Mouse (Mus musculus) midbrain, embryonic 14.5 days (tissue): ENCODE data around the gene Pitpna. TPM values are rescaled to one million over a fixed set of nuclear protein-coding genes. Genes with fewer than 3 reads are reported as not detected.

Experiments used
- ATAC-seq: fragments of 200-750 bp; cut with Nextera tagmentation; 2 replicates; pipeline ENCODE4 v1.8.0; 2017; ENCODE audit warnings: moderate number of reproducible peaks, moderate library complexity; ENCODE audit not compliant: low FRiP score, low TSS enrichment
- DNase-seq: peaks from one replicate; pipeline ENCODE4 v3.0.0-alpha.2; 2015
- H3K27ac ChIP-seq: fragments of 300-500 bp; sonication (generic); replicated peaks from 2 replicates; pipeline ENCODE4 v1.5.1; 2014; ENCODE audit warnings: mild to moderate bottlenecking, low read depth, low read length, moderate library complexity
- H3K27me3 ChIP-seq: fragments of 300-500 bp; sonication (generic); 2 replicates; pipeline ENCODE4 v1.6.1; 2014; ENCODE audit warnings: low read length, control low read depth, mixed read lengths; ENCODE audit not compliant: control insufficient read depth, insufficient read depth
- H3K36me3 ChIP-seq: fragments of 300-500 bp; sonication (generic); 2 replicates; pipeline ENCODE4 v1.6.1; 2014; ENCODE audit warnings: low read length, control low read depth; ENCODE audit not compliant: control insufficient read depth, insufficient read depth
- H3K4me1 ChIP-seq: fragments of 300-500 bp; sonication (generic); 2 replicates; pipeline ENCODE4 v1.6.1; 2014; ENCODE audit warnings: mild to moderate bottlenecking, antibody characterized with exemption, low read length, control low read depth; ENCODE audit not compliant: control insufficient read depth, insufficient read depth
- H3K4me2 ChIP-seq: fragments of 300-500 bp; sonication (generic); 2 replicates; pipeline ENCODE4 v1.6.1; 2014; ENCODE audit warnings: mild to moderate bottlenecking, low read length, moderate library complexity
- H3K4me3 ChIP-seq: fragments of 300-500 bp; sonication (generic); replicated peaks from 2 replicates; pipeline ENCODE4 v1.5.1; 2014; ENCODE audit warnings: low read depth, low read length
- H3K9ac ChIP-seq: fragments of 300-500 bp; sonication (generic); replicated peaks from 2 replicates; pipeline ENCODE4 v1.6.1; 2014; ENCODE audit warnings: mild to moderate bottlenecking, low read length, moderate library complexity
- H3K9me3 ChIP-seq: fragments of 300-500 bp; sonication (generic); 2 replicates; pipeline ENCODE4 v1.6.1; 2016; ENCODE audit warnings: low read length, control low read depth, mixed read lengths; ENCODE audit not compliant: control insufficient read depth
- WGBS: fragments of 180-500 bp; shearing (Covaris S2); extraction: QIAGEN DNeasy Blood & Tissue Kit; methylation state at CpG from one replicate; pipeline ENCODE4 v1.1.7; 2014; 5-methylcytosine and 5-hydroxymethylcytosine counted together
- polyA plus RNA-seq: library from polyadenylated mRNA; unstranded; fragments of >200 nt; fragmentation: Nextera tagmentation; extraction: Ambion mirVana; gene quantifications from 2 replicates; pipeline ENCODE4 v1.2.1, GENCODE M21; 2014

Pitpna gene
- polyA plus RNA-seq, 1 experiment from 2014 or later, result 115 TPM

DNA sequence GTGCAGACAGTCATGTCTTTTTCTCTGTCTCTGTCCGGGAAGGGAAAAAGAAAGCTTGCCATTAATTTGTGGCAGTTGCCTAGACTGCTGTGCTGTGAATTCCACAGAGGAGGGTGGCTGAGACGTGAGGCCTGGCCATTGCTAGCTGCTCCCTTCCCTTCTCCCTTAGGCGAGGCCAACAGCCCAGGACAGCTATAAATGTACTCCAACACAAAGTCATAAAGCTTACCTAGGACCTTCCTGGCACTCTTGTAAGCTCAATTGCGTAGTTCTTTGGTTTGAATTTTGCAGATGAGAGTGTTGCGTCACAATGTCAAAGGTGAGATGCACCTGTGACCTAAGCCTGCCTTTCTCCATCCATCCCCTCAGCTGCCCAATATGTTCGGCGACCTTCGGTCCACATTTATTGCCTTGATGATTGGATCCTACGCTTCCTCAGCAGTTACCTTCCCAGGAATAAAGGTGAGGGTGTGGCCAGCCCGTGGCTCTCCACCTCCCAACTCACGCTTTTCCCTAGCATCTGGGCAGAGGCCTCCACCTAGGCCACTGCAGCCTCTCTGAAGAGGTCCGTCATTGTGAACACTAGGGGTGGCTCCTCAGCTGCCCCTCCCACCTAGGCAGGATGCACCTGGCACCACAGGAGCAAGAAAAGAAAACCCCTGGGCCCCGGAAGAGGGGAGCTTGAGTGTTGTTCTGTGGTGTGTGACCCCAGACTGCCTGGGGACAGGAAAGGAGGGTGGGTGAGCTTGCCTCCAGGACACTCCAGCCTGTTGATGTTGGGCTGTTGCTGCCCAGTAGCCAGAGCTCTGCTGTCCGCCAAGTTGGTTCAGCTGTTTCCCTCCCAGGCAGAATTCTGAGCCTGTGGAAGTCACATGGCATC lies 27.1 kb upstream of the Pitpna start:
- Histone ChIP-seq H3K4me3 (no peak overlapping the region), H3K27ac (no peak overlapping the region), H3K4me1 (no peaks in the 10 kb centered on the region), H3K36me3 (peaks cover 40% of the 10 kb centered on the region), H3K9ac (no peak overlapping the region), H3K9me3 (no peaks in the 10 kb centered on the region), H3K4me2 (no peak overlapping the region), H3K27me3 (no peaks in the 10 kb centered on the region)
- 84% methylated on average over 14 of the region's 14 CpGs for WGBS
- DNase-seq, result no peak
- no peak for ATAC-seq

DNA sequence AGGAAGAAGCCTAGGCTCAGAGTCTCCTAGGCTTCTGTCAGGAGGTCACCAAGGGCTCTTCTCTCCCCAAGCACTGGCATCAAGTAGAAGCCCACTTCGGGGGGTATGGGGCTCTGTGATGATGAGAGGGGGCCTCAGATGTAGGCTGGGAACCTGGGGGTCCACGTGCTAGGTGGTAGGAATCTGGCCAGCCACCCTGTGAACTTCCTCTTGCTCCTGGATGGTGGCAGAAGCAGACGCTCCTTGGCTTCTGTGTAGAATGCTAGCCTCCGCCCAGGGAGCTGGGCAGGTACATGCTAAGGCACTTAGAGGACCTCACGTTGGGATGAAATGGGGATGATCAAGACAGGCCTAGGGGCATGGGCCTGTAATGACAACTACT lies 26.5 kb upstream of the Pitpna start:
- Histone ChIP-seq H3K4me3 (no peak overlapping the region), H3K27me3 (no peaks in the 10 kb centered on the region), H3K4me2 (no peak overlapping the region), H3K4me1 (no peaks in the 10 kb centered on the region), H3K27ac (no peak overlapping the region; the same call in 1 of the 2 replicates), H3K9ac (no peak overlapping the region), H3K36me3 (peaks cover 47% of the 10 kb centered on the region), H3K9me3 (no peaks in the 10 kb centered on the region)
- DNase-seq, result no peak
- no peak for ATAC-seq
- WGBS, result 87% methylated on average over 5 of the region's 5 CpGs

GRCm38 (mm10) chr11:75562840-75563239 lies 25.1 kb upstream of the Pitpna start:
- DNase-seq (no peak), ATAC-seq (no peak)
- peaks cover 55% of the 10 kb centered on the region for H3K36me3 ChIP-seq
- H3K9me3 ChIP-seq, result no peaks in the 10 kb centered on the region
- WGBS, result 82% methylated on average over 8 of the region's 8 CpGs
- H3K4me1 ChIP-seq, result no peaks in the 10 kb centered on the region
- H3K4me3 ChIP-seq, result no peak overlapping the region
- no peak overlapping the region for H3K4me2 ChIP-seq
- no peaks in the 10 kb centered on the region for H3K27me3 ChIP-seq
- no peak overlapping the region for H3K9ac ChIP-seq
- H3K27ac ChIP-seq, result no peak overlapping the region

- Histone ChIP-seq H3K27me3 (no peaks in the 10 kb centered on the region), H3K9ac (no peak overlapping the region), H3K27ac (no peak overlapping the region), H3K4me2 (no peak overlapping the region), H3K4me1 (no peaks in the 10 kb centered on the region), H3K4me3 (no peak overlapping the region), H3K36me3 (peaks cover 64% of the 10 kb centered on the region), H3K9me3 (no peaks in the 10 kb centered on the region)
- no peak for DNase-seq
- 72% methylated on average over 18 of the region's 18 CpGs for WGBS
- ATAC-seq, result no peak
Measured at GRCm38 (mm10) chr11:75563851-75564548, 23.9 kb upstream of the Pitpna start.

DNA sequence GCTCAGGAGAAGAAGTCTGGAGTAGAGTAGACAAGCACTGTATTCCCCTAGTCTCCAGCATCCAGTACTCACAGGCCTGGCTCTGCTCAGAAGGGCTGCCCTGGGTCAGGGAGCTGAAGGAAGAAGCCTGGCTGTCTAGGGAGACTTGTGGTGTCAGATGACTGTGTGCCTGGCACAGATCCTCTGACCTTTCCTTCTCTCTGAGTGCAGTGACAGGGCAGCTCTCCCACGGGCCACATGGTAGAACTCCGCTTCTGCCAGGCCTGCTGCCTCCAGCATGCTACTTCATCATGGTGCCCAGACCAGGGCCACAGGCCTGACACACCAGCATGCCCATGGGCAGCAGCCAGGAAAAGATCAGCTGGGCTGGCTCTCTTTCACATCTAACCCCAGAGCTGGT lies 22.0 kb upstream of the Pitpna start:
- Histone ChIP-seq H3K27me3 (no peaks in the 10 kb centered on the region), H3K36me3 (peaks cover 78% of the 10 kb centered on the region), H3K9ac (no peak overlapping the region), H3K4me2 (no peak overlapping the region), H3K4me1 (no peaks in the 10 kb centered on the region), H3K27ac (no peak overlapping the region), H3K4me3 (no peak overlapping the region), H3K9me3 (no peaks in the 10 kb centered on the region)
- ATAC-seq, result no peak
- DNase-seq, result no peak
- 86% methylated on average over 2 of the region's 2 CpGs for WGBS

GRCm38 (mm10) chr11:75566276-75567196 lies 21.4 kb upstream of the Pitpna start:
- Histone ChIP-seq H3K27me3 (no peaks in the 10 kb centered on the region), H3K9me3 (no peaks in the 10 kb centered on the region), H3K4me1 (no peaks in the 10 kb centered on the region), H3K27ac (no peak overlapping the region), H3K36me3 (peaks cover 74% of the 10 kb centered on the region), H3K4me2 (no peak overlapping the region), H3K9ac (no peak overlapping the region), H3K4me3 (no peak overlapping the region)
- DNase-seq, result no peak
- 80% methylated on average over 13 of the region's 13 CpGs for WGBS
- no peak for ATAC-seq

GRCm38 (mm10) chr11:75567346-75568114 lies 20.4 kb upstream of the Pitpna start:
- H3K27me3 ChIP-seq, result no peaks in the 10 kb centered on the region
- no peak overlapping the region for H3K4me3 ChIP-seq
- peaks cover 70% of the 10 kb centered on the region for H3K36me3 ChIP-seq
- H3K9me3 ChIP-seq, result no peaks in the 10 kb centered on the region
- ATAC-seq, result no peak
- 64% methylated on average over 9 of the region's 9 CpGs for WGBS
- H3K27ac ChIP-seq, result no peak overlapping the region
- no peak overlapping the region for H3K9ac ChIP-seq
- peaks cover 8% of the 10 kb centered on the region for H3K4me1 ChIP-seq
- no peak for DNase-seq
- no peak overlapping the region for H3K4me2 ChIP-seq

- WGBS, result 74% methylated on average over 6 of the region's 6 CpGs
- H3K36me3 ChIP-seq, result peaks cover 65% of the 10 kb centered on the region
Measured at GRCm38 (mm10) chr11:75568115-75568511, 19.8 kb upstream of the Pitpna start.

More at GRCm38 (mm10) chr11:75568115-75568511, 19.8 kb upstream of the Pitpna start:
- H3K4me1 ChIP-seq, result peaks cover 14% of the 10 kb centered on the region
- no peaks in the 10 kb centered on the region for H3K27me3 ChIP-seq
- DNase-seq (no peak), ATAC-seq (no peak)
- H3K4me2 ChIP-seq, result no peak overlapping the region
- no peak overlapping the region for H3K4me3 ChIP-seq
- H3K9me3 ChIP-seq, result no peaks in the 10 kb centered on the region
- no peak overlapping the region for H3K9ac ChIP-seq
- no peak overlapping the region for H3K27ac ChIP-seq
